Mouse (Mus musculus) heart, adult 9 months (tissue): Measurements from ENCODE around the gene Prr5l.
A peak's percentile ranks its signal among the peaks of the same experiment; 100 is the strongest.

Source experiments
- DNase-seq, 2 experiments: peaks; one replicate each; pipeline ENCODE4 v3.0.0; 2022; ENCODE audit warnings: low spot score in 2 of 2

The Prr5l gene

GRCm38 (mm10) chr2:101881471-101882162 is 1.2 kb downstream of the Prr5l start:
- no peak for DNase-seq

GRCm38 (mm10) chr2:101871179-101871578 is 11.6 kb downstream of the Prr5l start:
- DNase-seq: peak in 1 of 2 experiments; percentile 24

DNA sequence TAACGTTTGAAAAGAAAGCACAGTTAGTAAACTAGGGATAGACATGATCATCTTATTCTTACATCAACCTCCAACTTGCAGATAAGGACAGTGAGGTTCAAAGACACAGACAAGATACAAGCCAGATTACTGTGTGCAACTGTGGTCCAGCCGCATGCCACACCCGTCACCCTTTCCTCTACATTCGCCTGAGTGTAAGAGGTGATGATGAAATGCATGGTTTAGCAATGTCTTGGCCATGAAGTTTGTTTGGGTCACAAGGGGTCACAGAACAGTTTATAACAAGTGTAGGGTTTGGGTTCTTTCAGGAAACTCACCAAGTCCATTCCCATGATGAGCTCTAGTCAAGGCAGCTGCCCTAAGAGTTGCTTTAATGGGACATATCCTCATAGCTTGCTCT is 14.1 kb downstream of the Prr5l start:
- DNase-seq: no peak

- DNase-seq: peak; percentile 21 to 34
Observed at GRCm38 (mm10) chr2:101862219-101863123, 20.4 kb downstream of the Prr5l start.

DNA sequence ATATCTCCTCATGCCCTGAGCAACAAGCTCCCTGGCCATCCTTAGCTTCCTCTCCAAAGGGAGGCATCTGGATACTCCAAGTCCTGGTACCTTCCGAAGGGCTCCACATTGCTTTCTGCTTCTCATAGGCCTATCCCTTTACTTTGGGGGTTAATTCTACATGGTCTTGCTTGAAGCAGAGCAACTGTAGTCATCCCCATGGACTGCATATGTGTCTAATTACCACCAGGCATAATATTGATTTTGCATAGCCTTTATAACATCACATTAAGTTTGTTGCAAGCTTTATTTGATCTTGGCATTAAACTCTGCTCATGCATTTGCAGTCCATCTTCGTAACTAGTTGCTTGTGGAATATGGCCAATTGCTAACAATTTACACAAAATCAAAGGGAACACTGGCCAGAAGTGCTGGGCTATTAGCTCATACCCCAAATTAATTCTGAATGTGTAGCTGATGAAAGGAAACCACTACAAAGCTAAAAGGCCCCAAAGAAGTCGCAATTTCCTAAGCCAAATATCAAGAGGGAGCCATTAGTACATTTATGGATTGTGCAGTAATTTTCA is 21.8 kb downstream of the Prr5l start:
- DNase-seq: no peak

DNA sequence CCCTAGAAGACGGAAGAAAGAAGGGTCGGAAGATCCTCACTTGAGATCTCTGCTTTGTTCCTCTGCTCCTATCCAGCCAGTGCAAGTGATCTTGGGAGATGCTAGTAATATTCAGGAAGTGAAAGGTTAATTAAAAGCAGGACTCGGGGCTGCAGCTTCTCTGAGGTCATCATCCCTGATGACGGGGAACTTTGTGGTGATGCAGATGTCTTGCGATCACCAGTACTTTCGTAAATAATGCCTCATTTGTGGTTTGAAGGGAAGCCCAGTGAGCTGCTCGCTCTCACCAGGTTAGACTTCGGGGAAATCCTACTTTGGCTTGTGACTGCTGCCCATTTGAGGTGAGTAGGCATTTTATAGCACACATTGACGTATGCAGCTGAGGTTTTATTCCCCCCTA is 26.7 kb downstream of the Prr5l start:
- DNase-seq: no peak

- DNase-seq: no peak
Observed at GRCm38 (mm10) chr2:101854792-101855191, 28.0 kb downstream of the Prr5l start.

- no peak for DNase-seq
Observed at GRCm38 (mm10) chr2:101842756-101843155, 40.1 kb downstream of the Prr5l start.

DNA sequence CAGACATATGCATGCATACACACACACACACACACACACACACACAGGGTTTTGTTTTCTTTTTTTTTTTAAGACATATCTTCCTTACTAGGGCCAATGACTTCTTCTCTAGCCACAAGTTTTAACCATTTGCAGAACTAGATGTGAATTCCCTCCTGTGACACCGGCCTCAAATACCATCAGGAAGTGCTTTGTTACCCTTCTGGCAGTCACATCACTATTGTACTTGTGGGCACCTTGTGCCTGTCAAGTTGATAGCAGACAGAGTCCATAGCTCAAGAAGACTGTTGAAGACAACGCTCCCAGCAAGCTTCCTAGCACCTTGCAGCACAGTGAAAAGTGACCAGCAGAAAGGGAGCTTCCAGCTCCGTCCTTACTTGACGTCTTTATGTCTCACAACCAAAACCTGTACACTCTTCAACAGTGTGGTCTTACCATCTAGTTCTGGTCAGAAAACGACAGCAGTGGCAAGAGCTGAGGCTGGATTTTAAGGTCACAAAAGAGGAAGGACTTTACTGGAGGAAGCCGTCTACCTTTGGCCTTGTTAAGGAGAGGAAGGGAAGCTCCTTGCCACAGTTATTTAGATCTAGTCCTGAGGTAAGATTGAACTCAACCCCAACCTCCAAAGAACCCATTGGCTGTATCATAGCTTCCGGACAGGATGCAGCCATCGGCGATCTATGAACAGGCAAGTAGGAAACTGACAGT is 47.9 kb downstream of the Prr5l start:
- no peak for DNase-seq

DNA sequence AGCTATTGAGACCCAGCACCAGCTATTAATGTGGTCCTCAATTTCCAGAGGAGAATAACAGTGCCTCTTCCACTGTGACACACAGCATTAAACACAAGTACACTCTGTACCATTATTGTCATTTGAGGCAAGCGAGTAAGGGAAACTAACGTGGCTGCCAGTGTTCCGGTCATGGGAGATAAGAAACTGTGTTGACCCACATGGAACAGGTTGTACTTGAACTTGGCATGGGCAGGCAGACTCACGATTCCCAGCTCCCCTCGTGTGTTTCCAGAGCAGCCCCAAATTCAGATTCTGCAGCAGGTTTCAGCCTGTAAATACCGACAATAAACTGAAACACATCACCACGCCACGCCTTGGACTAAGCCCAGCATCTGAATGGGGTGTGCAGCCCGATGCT is 50.5 kb downstream of the Prr5l start:
- DNase-seq: no peak

GRCm38 (mm10) chr2:101831851-101832250 is 51.0 kb downstream of the Prr5l start:
- no peak for DNase-seq

GRCm38 (mm10) chr2:101830186-101830915 is 52.5 kb downstream of the Prr5l start:
- DNase-seq: no peak

DNA sequence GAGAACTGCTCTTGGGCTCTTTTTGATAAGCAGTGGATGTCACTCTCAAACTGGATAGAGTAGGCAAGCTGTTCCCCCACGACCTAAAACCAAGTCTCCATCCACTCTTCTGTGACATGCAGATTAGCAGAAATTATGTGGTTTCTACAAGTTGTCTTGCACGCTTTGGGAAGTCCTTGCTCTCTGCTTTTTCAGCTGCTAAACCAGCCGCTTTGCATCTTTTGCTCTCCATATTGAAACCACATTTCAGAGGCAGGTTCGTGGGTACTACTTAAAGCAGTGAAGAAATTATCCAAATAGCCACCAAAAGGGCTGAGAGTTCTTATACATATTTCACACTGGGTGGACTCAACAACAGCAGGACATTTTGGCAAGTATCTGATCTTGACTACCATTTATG is 53.8 kb downstream of the Prr5l start:
- DNase-seq: no peak

- DNase-seq: peak in 1 of 2 experiments; percentile 20
Observed at GRCm38 (mm10) chr2:101828057-101828643, 54.7 kb downstream of the Prr5l start.

DNA sequence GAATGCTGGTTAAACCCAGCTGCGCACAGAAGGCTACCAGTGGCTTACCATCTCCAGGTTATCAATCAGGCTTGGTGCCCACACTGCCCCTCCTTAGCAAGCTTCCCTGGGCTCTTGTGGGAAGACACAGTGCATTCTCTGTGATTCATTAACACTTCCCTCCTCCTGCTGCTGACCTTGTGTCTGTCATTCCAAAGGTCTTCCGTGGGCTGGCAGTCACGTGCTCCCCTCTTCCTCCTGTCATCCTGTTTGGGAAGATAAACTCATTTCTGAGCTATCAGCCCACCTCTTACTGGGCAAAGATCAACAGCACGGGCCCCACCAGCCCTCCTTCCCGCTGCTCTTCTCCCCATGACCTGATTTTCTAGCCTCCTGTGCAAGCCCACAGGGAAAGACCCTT is 55.2 kb downstream of the Prr5l start:
- DNase-seq: peak in 1 of 2 experiments; percentile 11

DNA sequence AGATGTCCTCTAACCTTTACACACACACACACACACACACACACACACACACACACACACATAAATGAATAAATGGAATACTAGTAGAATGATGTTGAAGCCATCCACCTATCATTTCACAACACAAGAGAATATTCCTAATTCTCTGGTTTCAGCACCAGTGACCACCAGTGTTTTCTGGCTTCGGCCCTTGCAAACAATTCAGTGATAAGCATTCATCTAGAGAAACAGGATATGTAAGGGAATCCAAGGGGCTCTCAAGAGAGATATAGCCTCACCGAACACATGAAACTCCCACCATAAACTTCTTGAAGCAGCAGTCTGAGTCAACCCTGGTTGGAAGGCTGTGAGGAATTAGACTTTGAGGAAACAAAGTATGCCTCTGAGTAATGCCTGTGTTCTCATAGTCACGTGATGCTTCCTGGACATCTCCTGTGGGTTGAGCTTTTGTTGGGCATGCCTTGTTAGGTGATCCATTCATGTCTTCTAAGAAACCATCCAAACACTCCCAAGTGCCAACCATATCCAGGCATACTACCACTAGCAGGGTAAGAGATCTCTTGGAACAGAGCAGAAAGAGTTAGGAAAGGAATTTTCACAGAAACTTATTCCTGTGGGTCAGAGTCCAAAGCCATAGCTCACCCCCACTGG is 55.8 kb downstream of the Prr5l start:
- DNase-seq: no peak

- no peak for DNase-seq
Observed at GRCm38 (mm10) chr2:101826186-101826707, 56.6 kb downstream of the Prr5l start.

- DNase-seq: no peak
Observed at GRCm38 (mm10) chr2:101825226-101826120, 57.4 kb downstream of the Prr5l start.

GRCm38 (mm10) chr2:101823821-101824220 is 59.0 kb downstream of the Prr5l start:
- DNase-seq: no peak
